Mouse (Mus musculus): ENCODE measurements at regions not wholly inside any gene's neighbourhood (a gene's known extent, or its start where the extent isn't known, plus 50 kb on each side); places are given as distances from the start of the nearest gene placed in this dataset.
A peak's percentile ranks its signal among the peaks of the same experiment; 100 is the strongest.

GRCm38 (mm10) chr1:164586066-164586989, 128.2 kb upstream of the Atp1b1 start:
- Histone ChIP-seq H3K9me3 (replicated peaks; ENCODE audit: control insufficient read depth, low read length) (no peaks in the 10 kb centered on the region), H3K9ac (replicated peaks; ENCODE audit: low read length) (no peak overlapping the region), H3K27ac (replicated peaks; ENCODE audit: low read depth, low read length) (no peak overlapping the region), H3K4me1 (ENCODE audit: control insufficient read depth, insufficient read depth, low read length) (no peaks in the 10 kb centered on the region), H3K36me3 (replicated peaks; ENCODE audit: control insufficient read depth, insufficient read depth, low read depth, low read length) (no peaks in the 10 kb centered on the region), H3K4me3 (ENCODE audit: low read depth, low read length) (no peak overlapping the region), H3K27me3 (ENCODE audit: control insufficient read depth, insufficient read depth, low read length) (no peaks in the 10 kb centered on the region), H3K4me2 (ENCODE audit: low read depth, low read length) (no peak overlapping the region)
- no peak for DNase-seq (ENCODE audit: low spot score)
- no peak for ATAC-seq (replicated peaks; ENCODE audit: insufficient number of reproducible peaks, low FRiP score, low TSS enrichment, low read depth)
- 69% methylated on average over 11 of the region's 11 CpGs for whole genome bisulfite sequencing

- DNase-seq (ENCODE audit: low spot score) = peak; percentile 39
- Histone ChIP-seq H3K9me3 (replicated peaks; ENCODE audit: control insufficient read depth, low read length) (no peaks in the 10 kb centered on the region), H3K36me3 (replicated peaks; ENCODE audit: control insufficient read depth, insufficient read depth, low read depth, low read length) (no peaks in the 10 kb centered on the region), H3K9ac (replicated peaks; ENCODE audit: low read length) (no peak overlapping the region), H3K27me3 (ENCODE audit: control insufficient read depth, insufficient read depth, low read length) (no peaks in the 10 kb centered on the region), H3K4me3 (ENCODE audit: low read depth, low read length) (no peak overlapping the region), H3K4me1 (ENCODE audit: control insufficient read depth, insufficient read depth, low read length) (no peaks in the 10 kb centered on the region), H3K4me2 (ENCODE audit: low read depth, low read length) (no peak overlapping the region), H3K27ac (replicated peaks; ENCODE audit: low read depth, low read length) (no peak overlapping the region)
- WGBS = 65% methylated on average over 14 of the region's 14 CpGs
- ATAC-seq (replicated peaks; ENCODE audit: insufficient number of reproducible peaks, low FRiP score, low TSS enrichment, low read depth) = peak; percentile 51; the same call in 1 of the 2 replicates
These were observed 118.8 kb upstream of the Atp1b1 start for GRCm38 (mm10) chr1:164576856-164577489.

GRCm38 (mm10) chr1:164573639-164574038, 115.5 kb upstream of the Atp1b1 start:
- no peak overlapping the region for H3K4me2 ChIP-seq (ENCODE audit: low read depth, low read length)
- H3K27me3 ChIP-seq (ENCODE audit: control insufficient read depth, insufficient read depth, low read length) = no peaks in the 10 kb centered on the region
- H3K27ac ChIP-seq (replicated peaks; ENCODE audit: low read depth, low read length) = no peak overlapping the region
- no peaks in the 10 kb centered on the region for H3K36me3 ChIP-seq (replicated peaks; ENCODE audit: control insufficient read depth, insufficient read depth, low read depth, low read length)
- no peak overlapping the region for H3K9ac ChIP-seq (replicated peaks; ENCODE audit: low read length)
- H3K9me3 ChIP-seq (replicated peaks; ENCODE audit: control insufficient read depth, low read length) = no peaks in the 10 kb centered on the region
- no peaks in the 10 kb centered on the region for H3K4me1 ChIP-seq (ENCODE audit: control insufficient read depth, insufficient read depth, low read length)
- no peak for DNase-seq (ENCODE audit: low spot score)
- H3K4me3 ChIP-seq (ENCODE audit: low read depth, low read length) = no peak overlapping the region
- 81% methylated on average over 5 of the region's 5 CpGs for WGBS
- ATAC-seq (replicated peaks; ENCODE audit: insufficient number of reproducible peaks, low FRiP score, low TSS enrichment, low read depth) = no peak

- no peak for DNase-seq (ENCODE audit: low spot score)
- WGBS = 54% methylated on average over 4 of the region's 4 CpGs
- H3K9me3 ChIP-seq (replicated peaks; ENCODE audit: control insufficient read depth, low read length) = no peaks in the 10 kb centered on the region
- no peak overlapping the region for H3K4me2 ChIP-seq (ENCODE audit: low read depth, low read length)
- ATAC-seq (replicated peaks; ENCODE audit: insufficient number of reproducible peaks, low FRiP score, low TSS enrichment, low read depth) = no peak
- no peaks in the 10 kb centered on the region for H3K4me1 ChIP-seq (ENCODE audit: control insufficient read depth, insufficient read depth, low read length)
- H3K27ac ChIP-seq (replicated peaks; ENCODE audit: low read depth, low read length) = no peak overlapping the region
- H3K27me3 ChIP-seq (ENCODE audit: control insufficient read depth, insufficient read depth, low read length) = no peaks in the 10 kb centered on the region
- H3K9ac ChIP-seq (replicated peaks; ENCODE audit: low read length) = no peak overlapping the region
- H3K36me3 ChIP-seq (replicated peaks; ENCODE audit: control insufficient read depth, insufficient read depth, low read depth, low read length) = no peaks in the 10 kb centered on the region
- no peak overlapping the region for H3K4me3 ChIP-seq (ENCODE audit: low read depth, low read length)
These were observed 114.0 kb upstream of the Atp1b1 start for GRCm38 (mm10) chr1:164572183-164572582.

- WGBS = 86% methylated on average over 5 of the region's 5 CpGs
- Histone ChIP-seq H3K36me3 (replicated peaks; ENCODE audit: control insufficient read depth, insufficient read depth, low read depth, low read length) (no peaks in the 10 kb centered on the region), H3K4me2 (ENCODE audit: low read depth, low read length) (no peak overlapping the region), H3K9me3 (replicated peaks; ENCODE audit: control insufficient read depth, low read length) (no peaks in the 10 kb centered on the region), H3K27ac (replicated peaks; ENCODE audit: low read depth, low read length) (no peak overlapping the region), H3K4me3 (ENCODE audit: low read depth, low read length) (no peak overlapping the region), H3K4me1 (ENCODE audit: control insufficient read depth, insufficient read depth, low read length) (no peaks in the 10 kb centered on the region), H3K27me3 (ENCODE audit: control insufficient read depth, insufficient read depth, low read length) (no peaks in the 10 kb centered on the region), H3K9ac (replicated peaks; ENCODE audit: low read length) (no peak overlapping the region)
- DNase-seq (ENCODE audit: low spot score) (no peak), ATAC-seq (replicated peaks; ENCODE audit: insufficient number of reproducible peaks, low FRiP score, low TSS enrichment, low read depth) (no peak)
These were observed 113.4 kb upstream of the Atp1b1 start for GRCm38 (mm10) chr1:164571496-164572078.

GRCm38 (mm10) chr1:164564847-164565246, 106.7 kb upstream of the Atp1b1 start:
- no peak overlapping the region for H3K27ac ChIP-seq (replicated peaks; ENCODE audit: low read depth, low read length)
- no peaks in the 10 kb centered on the region for H3K4me1 ChIP-seq (ENCODE audit: control insufficient read depth, insufficient read depth, low read length)
- H3K27me3 ChIP-seq (ENCODE audit: control insufficient read depth, insufficient read depth, low read length) = no peaks in the 10 kb centered on the region
- H3K4me2 ChIP-seq (ENCODE audit: low read depth, low read length) = no peak overlapping the region
- no peaks in the 10 kb centered on the region for H3K36me3 ChIP-seq (replicated peaks; ENCODE audit: control insufficient read depth, insufficient read depth, low read depth, low read length)
- DNase-seq (ENCODE audit: low spot score) (no peak), ATAC-seq (replicated peaks; ENCODE audit: insufficient number of reproducible peaks, low FRiP score, low TSS enrichment, low read depth) (no peak)
- no peak overlapping the region for H3K4me3 ChIP-seq (ENCODE audit: low read depth, low read length)
- 88% methylated on average over 6 of the region's 6 CpGs for WGBS
- H3K9me3 ChIP-seq (replicated peaks; ENCODE audit: control insufficient read depth, low read length) = no peaks in the 10 kb centered on the region
- no peak overlapping the region for H3K9ac ChIP-seq (replicated peaks; ENCODE audit: low read length)

GRCm38 (mm10) chr1:164559546-164560228, 101.5 kb upstream of the Atp1b1 start:
- DNase-seq (ENCODE audit: low spot score) (no peak), ATAC-seq (replicated peaks; ENCODE audit: insufficient number of reproducible peaks, low FRiP score, low TSS enrichment, low read depth) (no peak; the same call in 1 of the 2 replicates)
- no peaks in the 10 kb centered on the region for H3K27me3 ChIP-seq (ENCODE audit: control insufficient read depth, insufficient read depth, low read length)
- no peak overlapping the region for H3K9ac ChIP-seq (replicated peaks; ENCODE audit: low read length)
- 83% methylated on average over 4 of the region's 4 CpGs for WGBS
- H3K9me3 ChIP-seq (replicated peaks; ENCODE audit: control insufficient read depth, low read length) = no peaks in the 10 kb centered on the region
- no peaks in the 10 kb centered on the region for H3K4me1 ChIP-seq (ENCODE audit: control insufficient read depth, insufficient read depth, low read length)
- H3K4me2 ChIP-seq (ENCODE audit: low read depth, low read length) = no peak overlapping the region
- no peak overlapping the region for H3K27ac ChIP-seq (replicated peaks; ENCODE audit: low read depth, low read length)
- no peak overlapping the region for H3K4me3 ChIP-seq (ENCODE audit: low read depth, low read length)
- no peaks in the 10 kb centered on the region for H3K36me3 ChIP-seq (replicated peaks; ENCODE audit: control insufficient read depth, insufficient read depth, low read depth, low read length)

Measured in embryonic facial prominence, embryonic 11.5 days (tissue).